Mouse (Mus musculus): Measurements from ENCODE around the gene Vmn1r107. TPM values are rescaled to one million over a fixed set of nuclear protein-coding genes. Genes with fewer than 3 reads are reported as not detected.
"Not testable (repeated sequence)": the region's sequence is repeated elsewhere in the genome, so short reads cannot be mapped to it uniquely, and the experiment has no call there.

Vmn1r107 gene
- not detected for total RNA-seq (2021)
- long read RNA-seq, experiment 1: 0 reads
- long read RNA-seq, experiment 2: 0 reads

DNA sequence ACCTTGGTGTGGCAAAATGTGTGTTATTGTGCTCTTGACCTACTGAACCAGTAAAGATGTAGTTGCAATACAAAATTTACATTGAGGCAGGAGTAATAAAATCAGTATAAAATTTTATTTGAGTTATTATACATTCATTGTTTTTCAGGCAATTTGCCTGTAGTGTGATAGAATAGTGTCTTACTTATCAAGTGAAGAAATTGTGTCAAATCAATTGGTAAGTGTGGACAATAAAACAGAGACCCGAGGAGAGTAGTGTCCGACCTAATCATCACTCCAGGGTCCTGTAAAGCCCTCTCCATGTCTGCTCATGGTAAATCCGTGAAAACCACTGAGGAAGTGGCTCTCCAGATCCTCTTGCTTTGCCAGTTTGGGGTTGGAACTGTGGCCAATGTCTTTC is at the start of gene Vmn1r107:
TSS of gene Vmn1r107 (plus strand) at position 301 of the 400 bp plus-strand sequence.
- not testable (repeated sequence) for DNase-seq

DNA sequence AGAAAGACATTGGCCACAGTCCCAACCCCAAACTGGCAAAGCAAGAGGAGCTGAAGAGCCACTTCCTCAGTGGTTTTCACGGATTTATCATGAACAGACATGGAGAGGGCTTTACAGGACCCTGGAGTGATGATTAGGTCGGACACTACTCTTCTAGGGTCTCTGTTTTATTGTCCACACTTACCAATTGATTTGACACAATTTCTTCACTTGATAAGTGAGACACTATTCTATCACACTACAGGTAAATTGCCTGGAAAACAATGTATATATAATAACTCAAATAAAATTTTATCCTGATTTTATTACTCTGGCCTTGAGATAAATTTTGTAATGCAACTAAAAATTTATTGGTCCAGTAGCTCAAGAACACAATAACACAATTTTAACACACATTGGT is 34.4 kb downstream of the Vmn1r107 start, which contains the start of gene Vmn1r111:
TSS of gene Vmn1r111 (minus strand) at position 101 of the 400 bp plus-strand sequence.
- DNase-seq: not testable (repeated sequence)

Other genes with a start within 250 kb of the Vmn1r107 start
- gene Vmn1r101, start 226.3 kb upstream of the Vmn1r107 start, total RNA-seq (2021): not detected
- gene Gm10670, start 194.0 kb upstream of the Vmn1r107 start, total RNA-seq (2021): not detected
- gene Vmn1r103, start 158.4 kb upstream of the Vmn1r107 start, total RNA-seq (2021): not detected
- not detected for gene Vmn1r104, start 135.1 kb upstream of the Vmn1r107 start, total RNA-seq (2021)
- not detected for gene Gm5726, start 123.2 kb upstream of the Vmn1r107 start, total RNA-seq (2021)
- not detected for gene Gm4141, start 92.7 kb upstream of the Vmn1r107 start, total RNA-seq (2021)
- not detected for gene Gm4513, start 69.9 kb upstream of the Vmn1r107 start, total RNA-seq (2021)
- not detected for gene Vmn1r111, start 34.3 kb downstream of the Vmn1r107 start, total RNA-seq (2021)
- not detected for gene Gm10668, start 61.7 kb downstream of the Vmn1r107 start, total RNA-seq (2021)
- not detected for gene Vmn1r112, start 102.3 kb downstream of the Vmn1r107 start, total RNA-seq (2021)
- not detected for gene Vmn1r113, start 118.4 kb downstream of the Vmn1r107 start, total RNA-seq (2021)
- gene Vmn1r114, start 143.3 kb downstream of the Vmn1r107 start, total RNA-seq (2021): not detected
- gene Vmn1r115, start 176.1 kb downstream of the Vmn1r107 start, total RNA-seq (2021): not detected
- gene Vmn1r116, start 203.3 kb downstream of the Vmn1r107 start, total RNA-seq (2021): not detected
- not detected for gene Vmn1r117, start 215.2 kb downstream of the Vmn1r107 start, total RNA-seq (2021)
- not detected for gene Vmn1r118, start 243.4 kb downstream of the Vmn1r107 start, total RNA-seq (2021)